In genomic region chr4:105406786-105407464, GRCm38 (mm10) we compare ENCODE assay signal across 18 mouse cellular contexts.
DNase-seq lines count a peak whose midpoint lies in the region; ATAC-seq lines count a peak whose summit lies in the region.
"Had no signal": no experiment of that assay in that cellular context is flagged by ENCODE, and none has a peak within 500 bp of the region (broad histone marks: within the 10 kb centered on the region; RNA-seq: fewer than 3 reads in every experiment).

No protein-coding gene starts in this region.

- no peak overlapping the region for H3K27ac ChIP-seq in kidney, embryonic 14.5 days (ENCODE audit: low read depth, low read length)
- H3K27ac ChIP-seq in embryonic facial prominence, embryonic 10.5 days (replicated peaks): peak overlapping the region; percentile 41; the same call in 1 of the 2 replicates
- H3K27ac ChIP-seq in limb, embryonic 15.5 days: 0 out of 2 replicates have a peak overlapping the region, but pooled peaks have one; percentile 7
- H3K27ac ChIP-seq: embryonic facial prominence, embryonic 13.5 days; heart, embryonic 13.5 days; liver, embryonic 15.5 days; midbrain, embryonic 12.5 days; stomach, embryonic 15.5 days had no signal

- DNase-seq in kidney, postnatal 25 days: no peak
- DNase-seq in embryo, embryonic 10 days (ENCODE audit: low spot score): peak; percentile 66
- peak; percentile 66 for DNase-seq in embryonic facial prominence, embryonic 10.5 days (ENCODE audit: low spot score)
- no peak for DNase-seq in lung, postnatal 4 days
- no peak for DNase-seq in testis, postnatal 10 days (ENCODE audit: low spot score)
- DNase-seq: cerebellum, adult 11-12 months; heart, postnatal 4 days; kidney, adult 2 months; lung, postnatal 14 days; spleen, adult 18-20 months; thymus, postnatal 36 days had no signal

- H3K9ac ChIP-seq in kidney, embryonic 14.5 days (ENCODE audit: low read depth, low read length): no peak overlapping the region
- no peak overlapping the region for H3K9ac ChIP-seq in limb, embryonic 15.5 days
- H3K9ac ChIP-seq: embryonic facial prominence, embryonic 13.5 days; heart, embryonic 13.5 days; liver, embryonic 15.5 days; midbrain, embryonic 12.5 days; stomach, embryonic 15.5 days had no signal

- H3K27me3 ChIP-seq in kidney, embryonic 14.5 days (ENCODE audit: control insufficient read depth, insufficient read depth, low read length): no peaks in the 10 kb centered on the region
- H3K27me3 ChIP-seq in embryonic facial prominence, embryonic 10.5 days (replicated peaks; ENCODE audit: low read depth, poor library complexity, severe bottlenecking): no peaks in the 10 kb centered on the region; the same call in 1 of the 2 replicates
- H3K27me3 ChIP-seq in limb, embryonic 15.5 days: no peaks in the 10 kb centered on the region
- H3K27me3 ChIP-seq: embryonic facial prominence, embryonic 13.5 days; heart, embryonic 13.5 days; liver, embryonic 15.5 days; midbrain, embryonic 12.5 days; stomach, embryonic 15.5 days had no signal

- 19% methylated on average over 14 of the region's 14 CpGs for WGBS in kidney, embryonic 14.5 days
- whole genome bisulfite sequencing in embryonic facial prominence, embryonic 10.5 days: 36% methylated on average over 14 of the region's 14 CpGs
- 25% methylated on average over 14 of the region's 14 CpGs for WGBS in limb, embryonic 15.5 days

- H3K4me2 ChIP-seq in kidney, embryonic 14.5 days (replicated peaks; ENCODE audit: low read depth, low read length): peak overlapping the region; percentile 21; the same call in 1 of the 2 replicates
- H3K4me2 ChIP-seq in limb, embryonic 15.5 days: no peak overlapping the region
- H3K4me2 ChIP-seq: embryonic facial prominence, embryonic 13.5 days; heart, embryonic 13.5 days; liver, embryonic 15.5 days; midbrain, embryonic 12.5 days; stomach, embryonic 15.5 days had no signal

- H3K9me3 ChIP-seq in kidney, embryonic 14.5 days (ENCODE audit: control insufficient read depth, low read length): no peaks in the 10 kb centered on the region
- H3K9me3 ChIP-seq in embryonic facial prominence, embryonic 10.5 days: no peaks in the 10 kb centered on the region
- H3K9me3 ChIP-seq in limb, embryonic 15.5 days: no peaks in the 10 kb centered on the region
- H3K9me3 ChIP-seq: embryonic facial prominence, embryonic 13.5 days; heart, embryonic 13.5 days; liver, embryonic 15.5 days; midbrain, embryonic 12.5 days; stomach, embryonic 15.5 days had no signal

- no peak overlapping the region for H3K4me3 ChIP-seq in kidney, embryonic 14.5 days (ENCODE audit: low read length)
- H3K4me3 ChIP-seq in embryonic facial prominence, embryonic 10.5 days: no peak overlapping the region
- H3K4me3 ChIP-seq in limb, embryonic 15.5 days: no peak overlapping the region
- H3K4me3 ChIP-seq: embryonic facial prominence, embryonic 13.5 days; heart, embryonic 13.5 days; liver, embryonic 15.5 days; midbrain, embryonic 12.5 days; stomach, embryonic 15.5 days had no signal

- peaks cover 16% of the 10 kb centered on the region; the same call in 1 of the 2 replicates for H3K4me1 ChIP-seq in kidney, embryonic 14.5 days (ENCODE audit: control insufficient read depth, insufficient read depth, low read length)
- H3K4me1 ChIP-seq in embryonic facial prominence, embryonic 10.5 days: peaks cover 36% of the 10 kb centered on the region
- peaks cover 17% of the 10 kb centered on the region for H3K4me1 ChIP-seq in limb, embryonic 15.5 days
- H3K4me1 ChIP-seq: liver, embryonic 15.5 days; midbrain, embryonic 12.5 days had no signal

- peak; percentile 62; the same call in 1 of the 2 replicates for ATAC-seq in kidney, embryonic 14.5 days (ENCODE audit: low FRiP score, low TSS enrichment)
- ATAC-seq in limb, embryonic 15.5 days (ENCODE audit: insufficient number of reproducible peaks, low FRiP score, low TSS enrichment, low read depth): no peak

- no peaks in the 10 kb centered on the region for H3K36me3 ChIP-seq in kidney, embryonic 14.5 days (ENCODE audit: control insufficient read depth, insufficient read depth, low read length)
- H3K36me3 ChIP-seq in embryonic facial prominence, embryonic 10.5 days (replicated peaks): no peaks in the 10 kb centered on the region
- no peaks in the 10 kb centered on the region for H3K36me3 ChIP-seq in limb, embryonic 15.5 days
- H3K36me3 ChIP-seq: embryonic facial prominence, embryonic 13.5 days; heart, embryonic 13.5 days; liver, embryonic 15.5 days; midbrain, embryonic 12.5 days; stomach, embryonic 15.5 days had no signal

Comparison
In these comparisons a context has a peak if more than half of its experiments do, and no peak if none do; other contexts are left out.
1. DNase-seq: peak in embryo, embryonic 10 days (single experiment) and embryonic facial prominence, embryonic 10.5 days (single experiment); none in kidney, postnatal 25 days (0 of 2), lung, postnatal 4 days (0 of 2) and testis, postnatal 10 days (single experiment).